Mouse (Mus musculus) kidney, postnatal 0 days (tissue): ENCODE results near the gene Dnah2. TPM values are rescaled to one million over a fixed set of nuclear protein-coding genes. Genes with fewer than 3 reads are reported as not detected.
"Not testable (repeated sequence)": the region's sequence is repeated elsewhere in the genome, so short reads cannot be mapped to it uniquely, and the experiment has no call there.

Experiments used
- ATAC-seq: fragments of 200-750 bp; cut with Nextera tagmentation; replicated peaks from 2 replicates; pipeline ENCODE4 v1.8.0; 2017; ENCODE audit warnings: low read depth, moderate number of reproducible peaks, moderate TSS enrichment, moderate library complexity; ENCODE audit not compliant: low FRiP score
- DNase-seq: peaks from one replicate; pipeline ENCODE4 v3.0.0-alpha.2; 2016; ENCODE audit warnings: low spot score
- H3K27ac ChIP-seq: fragments of 300-500 bp; sonication (generic); 2 replicates; pipeline ENCODE4 v1.5.1; 2014; ENCODE audit warnings: mild to moderate bottlenecking
- H3K27me3 ChIP-seq: fragments of 300-500 bp; sonication (generic); 2 replicates; pipeline ENCODE4 v1.6.1; 2014; ENCODE audit warnings: low read length, mixed read lengths; ENCODE audit not compliant: insufficient read depth
- H3K36me3 ChIP-seq: fragments of 300-500 bp; sonication (generic); 2 replicates; pipeline ENCODE4 v1.6.1; 2014; ENCODE audit warnings: low read length, mixed read lengths; ENCODE audit not compliant: insufficient read depth
- H3K4me1 ChIP-seq: fragments of 300-500 bp; sonication (generic); replicated peaks from 2 replicates; pipeline ENCODE4 v1.6.1; 2014; ENCODE audit warnings: antibody characterized with exemption, low read length, mixed read lengths; ENCODE audit not compliant: insufficient read depth
- H3K4me2 ChIP-seq: fragments of 300-500 bp; sonication (generic); 2 replicates; pipeline ENCODE4 v1.6.1; 2014; ENCODE audit warnings: mild to moderate bottlenecking, low read length, moderate library complexity, mixed read lengths
- H3K4me3 ChIP-seq: fragments of 300-500 bp; sonication (generic); replicated peaks from 2 replicates; pipeline ENCODE4 v1.5.1; 2014; ENCODE audit warnings: low read depth, low read length
- H3K9ac ChIP-seq: fragments of 300-500 bp; sonication (generic); 2 replicates; pipeline ENCODE4 v1.6.1; 2014; ENCODE audit warnings: low read depth, low read length
- H3K9me3 ChIP-seq: fragments of 300-500 bp; sonication (generic); replicated peaks from 2 replicates; pipeline ENCODE4 v1.6.1; 2016; ENCODE audit warnings: low read length, inconsistent platforms, mixed read lengths
- CTCF ChIP-seq: IDR thresholded peaks from 2 replicates; pipeline ENCODE4 v1.5.1; 2016; ENCODE audit warnings: antibody characterized with exemption, low read depth, mild to moderate bottlenecking, moderate library complexity
- WGBS: fragments of 180-500 bp; shearing (Covaris S2); extraction: QIAGEN DNeasy Blood & Tissue Kit; methylation state at CpG from one replicate; pipeline ENCODE4 v1.1.7; 2014; 5-methylcytosine and 5-hydroxymethylcytosine counted together
- polyA plus RNA-seq: library from polyadenylated mRNA; unstranded; fragments of >200 nt; fragmentation: Nextera tagmentation; extraction: Ambion mirVana; gene quantifications from 2 replicates; pipeline ENCODE4 v1.2.1, GENCODE M21; 2015

Gene Dnah2
- polyA plus RNA-seq, 1 experiment from 2014 or later, result 0.32 TPM

GRCm38 (mm10) chr11:69551310-69551709, 2.4 kb upstream of the Dnah2 start:
- Histone ChIP-seq H3K4me1 (peaks cover 7% of the 10 kb centered on the region; the same call in 1 of the 2 replicates), H3K4me2 (no peak overlapping the region), H3K9me3 (no peaks in the 10 kb centered on the region), H3K27me3 (no peaks in the 10 kb centered on the region), H3K9ac (no peak overlapping the region), H3K4me3 (no peak overlapping the region), H3K27ac (no peak overlapping the region), H3K36me3 (no peaks in the 10 kb centered on the region)
- DNase-seq, result no peak
- TF ChIP-seq CTCF, result no peak
- no peak for ATAC-seq
- WGBS, result 76% methylated on average over 4 of the region's 4 CpGs

- peak; percentile 52 for TF ChIP-seq CTCF
- DNase-seq (no peak), ATAC-seq (peak; percentile 16; the same call in 1 of the 2 replicates)
- H3K9ac ChIP-seq, result peak overlapping the region; percentile 67
- WGBS, result 3% methylated on average over 15 of the region's 15 CpGs
- H3K27ac ChIP-seq, result peak overlapping the region; percentile 89
- H3K27me3 ChIP-seq, result no peaks in the 10 kb centered on the region
- H3K9me3 ChIP-seq, result no peaks in the 10 kb centered on the region
- peaks cover 10% of the 10 kb centered on the region; the same call in 1 of the 2 replicates for H3K4me1 ChIP-seq
- no peaks in the 10 kb centered on the region for H3K36me3 ChIP-seq
- H3K4me3 ChIP-seq, result peak overlapping the region; percentile 54
- H3K4me2 ChIP-seq, result peak overlapping the region; percentile 97
Observed at GRCm38 (mm10) chr11:69547071-69547470, 1.8 kb downstream of the Dnah2 start.

GRCm38 (mm10) chr11:69546423-69547053, 2.4 kb downstream of the Dnah2 start:
- peaks cover 10% of the 10 kb centered on the region; the same call in 1 of the 2 replicates for H3K4me1 ChIP-seq
- no peaks in the 10 kb centered on the region for H3K27me3 ChIP-seq
- under 1% methylated on average over 44 of the region's 44 CpGs for WGBS
- H3K9me3 ChIP-seq, result no peaks in the 10 kb centered on the region
- ATAC-seq (peak; percentile 67), DNase-seq (peak; percentile 95)
- H3K4me2 ChIP-seq, result peak overlapping the region; percentile 97
- H3K27ac ChIP-seq, result peak overlapping the region; percentile 89
- TF ChIP-seq CTCF, result peak; percentile 68
- peak overlapping the region; percentile 67 for H3K9ac ChIP-seq
- H3K4me3 ChIP-seq, result peak overlapping the region; percentile 54
- H3K36me3 ChIP-seq, result no peaks in the 10 kb centered on the region

GRCm38 (mm10) chr11:69545957-69546356, 3.0 kb downstream of the Dnah2 start:
- WGBS, result 21% methylated on average over 7 of the region's 7 CpGs
- H3K9ac ChIP-seq, result peak overlapping the region; percentile 67; the same call in 1 of the 2 replicates
- ATAC-seq, result no peak
- H3K4me3 ChIP-seq, result peak overlapping the region; percentile 54
- H3K9me3 ChIP-seq, result no peaks in the 10 kb centered on the region
- H3K4me1 ChIP-seq, result peaks cover 10% of the 10 kb centered on the region; the same call in 1 of the 2 replicates
- TF ChIP-seq CTCF, result no peak
- no peaks in the 10 kb centered on the region for H3K36me3 ChIP-seq
- H3K27ac ChIP-seq, result peak overlapping the region; percentile 89
- H3K4me2 ChIP-seq, result peak overlapping the region; percentile 97
- H3K27me3 ChIP-seq, result no peaks in the 10 kb centered on the region
- DNase-seq, result peak; percentile 56

GRCm38 (mm10) chr11:69543598-69543997, 5.3 kb downstream of the Dnah2 start:
- 38% methylated on average over 3 of the region's 3 CpGs for WGBS
- Histone ChIP-seq H3K9ac (no peak overlapping the region), H3K27me3 (no peaks in the 10 kb centered on the region), H3K4me1 (0 out of 2 replicates have a peak, but pooled peaks cover 10% of the 10 kb centered on the region), H3K36me3 (no peaks in the 10 kb centered on the region), H3K4me2 (no peak overlapping the region), H3K4me3 (no peak overlapping the region), H3K9me3 (no peaks in the 10 kb centered on the region), H3K27ac (no peak overlapping the region)
- DNase-seq, result no peak
- ATAC-seq, result no peak
- TF ChIP-seq CTCF, result no peak

GRCm38 (mm10) chr11:69541741-69542140, 7.2 kb downstream of the Dnah2 start:
- not testable (repeated sequence) for ATAC-seq, H3K4me1 ChIP-seq, DNase-seq, H3K27ac ChIP-seq, H3K4me2 ChIP-seq, H3K36me3 ChIP-seq, H3K9me3 ChIP-seq, H3K9ac ChIP-seq, H3K4me3 ChIP-seq, H3K27me3 ChIP-seq
- 69% methylated on average over 1 of the region's 3 CpGs for WGBS

- no peak for ATAC-seq
- WGBS, result 91% methylated on average over 2 of the region's 2 CpGs
- 0 out of 2 replicates have a peak, but pooled peaks cover 3% of the 10 kb centered on the region for H3K4me1 ChIP-seq
- no peaks in the 10 kb centered on the region for H3K27me3 ChIP-seq
- no peak for TF ChIP-seq CTCF
- H3K9me3 ChIP-seq, result no peaks in the 10 kb centered on the region
- H3K36me3 ChIP-seq, result no peaks in the 10 kb centered on the region
- H3K4me2 ChIP-seq, result no peak overlapping the region
- H3K27ac ChIP-seq, result no peak overlapping the region
- no peak for DNase-seq
- H3K9ac ChIP-seq, result no peak overlapping the region
- no peak overlapping the region for H3K4me3 ChIP-seq
Observed at GRCm38 (mm10) chr11:69540700-69541099, 8.2 kb downstream of the Dnah2 start.
